Mouse (Mus musculus): Measurements from ENCODE around the gene Il1r2. TPM values are rescaled to one million over a fixed set of nuclear protein-coding genes. Genes with fewer than 3 reads are reported as not detected.

The Il1r2 gene
- polyA plus RNA-seq, 1 experiment = 0.10 TPM

- no peaks in the 10 kb centered on the region for H3K27me3 ChIP-seq (ENCODE audit: control insufficient read depth, insufficient read depth, insufficient read length)
- no peaks in the 10 kb centered on the region for H3K36me3 ChIP-seq (ENCODE audit: control insufficient read depth, insufficient read depth)
- no peak overlapping the region for H3ac ChIP-seq (ENCODE audit: control insufficient read depth, insufficient read length)
- H3K4me2 ChIP-seq (ENCODE audit: low read depth) = no peak overlapping the region
- TF ChIP-seq SRF (IDR thresholded peaks at IDR 0.05; ENCODE audit: control insufficient read depth, insufficient read length, low read depth) = no peak
- no peak for TF ChIP-seq MAX (IDR thresholded peaks at IDR 0.05; ENCODE audit: low read depth)
- TF ChIP-seq CEBPB (IDR thresholded peaks at IDR 0.05; ENCODE audit: insufficient read depth, poor library complexity, severe bottlenecking) = no peak
- TF ChIP-seq TCF12 (IDR thresholded peaks at IDR 0.05; ENCODE audit: insufficient read depth, poor library complexity, severe bottlenecking) = no peak
- no peak for TF ChIP-seq MYOD1 (IDR thresholded peaks at IDR 0.05; ENCODE audit: control insufficient read depth in 1 of 3, insufficient read length in 2 of 3, low read depth in 2 of 3)
- TF ChIP-seq POLR2AphosphoS2 (IDR thresholded peaks at IDR 0.05; ENCODE audit: insufficient read length, low read depth) = no peak
- TF ChIP-seq REST (IDR thresholded peaks at IDR 0.05; ENCODE audit: insufficient read depth, insufficient read length) = no peak
- TF ChIP-seq POLR2A (IDR thresholded peaks at IDR 0.05; ENCODE audit: insufficient read length, low read depth) = no peak
- TF ChIP-seq TCF3 (IDR thresholded peaks at IDR 0.05; ENCODE audit: insufficient read length, low read depth) = no peak
- no peak overlapping the region for H3K4me3 ChIP-seq
- H3K79me2 ChIP-seq (ENCODE audit: control insufficient read depth, insufficient read depth) = no peaks in the 10 kb centered on the region
Measured at GRCm38 (mm10) chr1:40092541-40092940, 18.7 kb downstream of the Il1r2 start.

DNA sequence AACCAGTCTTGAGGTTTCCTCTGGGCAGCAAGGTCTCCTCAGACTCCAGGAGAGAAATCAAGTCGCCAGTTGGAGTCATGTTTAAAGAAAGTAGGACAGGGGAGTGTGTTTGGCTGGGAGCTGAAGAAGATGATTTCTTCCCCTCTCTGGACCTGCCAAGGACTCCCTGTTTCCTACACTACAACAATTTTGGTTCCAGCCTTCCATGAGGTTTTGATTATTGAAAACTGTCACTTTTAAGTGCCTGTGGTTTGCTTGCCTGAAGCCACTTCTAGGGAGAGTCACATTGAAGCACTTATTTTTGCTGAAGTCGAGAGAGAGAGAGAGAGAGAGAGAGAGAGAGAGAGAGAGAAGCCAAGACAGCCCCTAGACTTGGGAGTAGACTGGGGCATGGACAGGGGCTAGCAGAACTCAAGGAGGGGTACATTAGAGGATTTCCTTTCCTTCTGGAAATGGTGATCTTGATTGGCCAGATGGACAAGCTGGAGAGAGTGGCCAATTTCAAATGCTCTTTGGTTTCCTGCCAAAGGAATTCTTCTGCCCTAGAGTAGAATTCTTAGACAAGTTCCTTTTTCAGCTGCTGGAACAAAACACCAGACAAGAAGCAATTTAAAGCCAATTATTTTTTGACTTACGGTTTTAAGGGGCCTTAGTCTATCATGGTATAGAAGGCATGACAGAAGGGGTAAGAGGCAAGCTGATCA lies 20.9 kb downstream of the Il1r2 start:
- no peaks in the 10 kb centered on the region for H3K36me3 ChIP-seq (ENCODE audit: control insufficient read depth, insufficient read depth)
- TF ChIP-seq CEBPB (IDR thresholded peaks at IDR 0.05; ENCODE audit: insufficient read depth, poor library complexity, severe bottlenecking) (no peak), POLR2AphosphoS2 (IDR thresholded peaks at IDR 0.05; ENCODE audit: insufficient read length, low read depth) (no peak), MYOD1 (IDR thresholded peaks at IDR 0.05; ENCODE audit: control insufficient read depth in 1 of 3, insufficient read length in 2 of 3, low read depth in 2 of 3) (no peak), E2F4 (IDR thresholded peaks at IDR 0.05; ENCODE audit: insufficient read depth) (no peak), REST (IDR thresholded peaks at IDR 0.05; ENCODE audit: insufficient read depth, insufficient read length) (no peak), POLR2A (IDR thresholded peaks at IDR 0.05; ENCODE audit: insufficient read length, low read depth) (no peak), SRF (IDR thresholded peaks at IDR 0.05; ENCODE audit: control insufficient read depth, insufficient read length, low read depth) (no peak), MAX (IDR thresholded peaks at IDR 0.05; ENCODE audit: low read depth) (no peak), TCF12 (IDR thresholded peaks at IDR 0.05; ENCODE audit: insufficient read depth, poor library complexity, severe bottlenecking) (no peak), USF1 (IDR thresholded peaks at IDR 0.05; ENCODE audit: low read depth) (no peak), MYOG (IDR thresholded peaks at IDR 0.05; ENCODE audit: control insufficient read depth in 1 of 3, insufficient read depth in 1 of 3, insufficient read length in 2 of 3, low read depth in 2 of 3) (no peak), TCF3 (IDR thresholded peaks at IDR 0.05; ENCODE audit: insufficient read length, low read depth) (no peak)
- H3ac ChIP-seq (ENCODE audit: control insufficient read depth, insufficient read length) = no peak overlapping the region
- no peak overlapping the region for H3K4me2 ChIP-seq (ENCODE audit: low read depth)
- H3K4me3 ChIP-seq = no peak overlapping the region
- no peaks in the 10 kb centered on the region for H3K79me2 ChIP-seq (ENCODE audit: control insufficient read depth, insufficient read depth)
- H3K27me3 ChIP-seq (ENCODE audit: control insufficient read depth, insufficient read depth, insufficient read length) = no peaks in the 10 kb centered on the region

GRCm38 (mm10) chr1:40095585-40095984 lies 21.7 kb downstream of the Il1r2 start:
- Histone ChIP-seq H3K36me3 (ENCODE audit: control insufficient read depth, insufficient read depth) (no peaks in the 10 kb centered on the region), H3K4me2 (ENCODE audit: low read depth) (no peak overlapping the region), H3ac (ENCODE audit: control insufficient read depth, insufficient read length) (no peak overlapping the region), H3K79me2 (ENCODE audit: control insufficient read depth, insufficient read depth) (no peaks in the 10 kb centered on the region), H3K4me3 (no peak overlapping the region), H3K27me3 (ENCODE audit: control insufficient read depth, insufficient read depth, insufficient read length) (no peaks in the 10 kb centered on the region)
- TF ChIP-seq SRF (IDR thresholded peaks at IDR 0.05; ENCODE audit: control insufficient read depth, insufficient read length, low read depth) (no peak), REST (IDR thresholded peaks at IDR 0.05; ENCODE audit: insufficient read depth, insufficient read length) (no peak), MYOD1 (IDR thresholded peaks at IDR 0.05; ENCODE audit: control insufficient read depth in 1 of 3, insufficient read length in 2 of 3, low read depth in 2 of 3) (no peak), USF1 (IDR thresholded peaks at IDR 0.05; ENCODE audit: low read depth) (no peak), POLR2AphosphoS2 (IDR thresholded peaks at IDR 0.05; ENCODE audit: insufficient read length, low read depth) (no peak), CEBPB (IDR thresholded peaks at IDR 0.05; ENCODE audit: insufficient read depth, poor library complexity, severe bottlenecking) (no peak), TCF12 (IDR thresholded peaks at IDR 0.05; ENCODE audit: insufficient read depth, poor library complexity, severe bottlenecking) (no peak), MYOG (IDR thresholded peaks at IDR 0.05; ENCODE audit: control insufficient read depth in 1 of 3, insufficient read depth in 1 of 3, insufficient read length in 2 of 3, low read depth in 2 of 3) (no peak), POLR2A (IDR thresholded peaks at IDR 0.05; ENCODE audit: insufficient read length, low read depth) (no peak), MAX (IDR thresholded peaks at IDR 0.05; ENCODE audit: low read depth) (no peak), TCF3 (IDR thresholded peaks at IDR 0.05; ENCODE audit: insufficient read length, low read depth) (no peak), E2F4 (IDR thresholded peaks at IDR 0.05; ENCODE audit: insufficient read depth) (no peak)

- no peak overlapping the region for H3ac ChIP-seq (ENCODE audit: control insufficient read depth, insufficient read length)
- H3K4me3 ChIP-seq = no peak overlapping the region
- H3K36me3 ChIP-seq (ENCODE audit: control insufficient read depth, insufficient read depth) = no peaks in the 10 kb centered on the region
- no peaks in the 10 kb centered on the region for H3K79me2 ChIP-seq (ENCODE audit: control insufficient read depth, insufficient read depth)
- H3K27me3 ChIP-seq (ENCODE audit: control insufficient read depth, insufficient read depth, insufficient read length) = no peaks in the 10 kb centered on the region
- no peak overlapping the region for H3K4me2 ChIP-seq (ENCODE audit: low read depth)
- TF ChIP-seq MYOD1 (IDR thresholded peaks at IDR 0.05; ENCODE audit: control insufficient read depth in 1 of 3, insufficient read length in 2 of 3, low read depth in 2 of 3) (no peak), POLR2AphosphoS2 (IDR thresholded peaks at IDR 0.05; ENCODE audit: insufficient read length, low read depth) (no peak), USF1 (IDR thresholded peaks at IDR 0.05; ENCODE audit: low read depth) (no peak), MAX (IDR thresholded peaks at IDR 0.05; ENCODE audit: low read depth) (no peak), E2F4 (IDR thresholded peaks at IDR 0.05; ENCODE audit: insufficient read depth) (no peak), MYOG (IDR thresholded peaks at IDR 0.05; ENCODE audit: control insufficient read depth in 1 of 3, insufficient read depth in 1 of 3, insufficient read length in 2 of 3, low read depth in 2 of 3) (no peak), CEBPB (IDR thresholded peaks at IDR 0.05; ENCODE audit: insufficient read depth, poor library complexity, severe bottlenecking) (no peak), POLR2A (IDR thresholded peaks at IDR 0.05; ENCODE audit: insufficient read length, low read depth) (no peak)
Measured at GRCm38 (mm10) chr1:40106306-40106705, 32.4 kb downstream of the Il1r2 start.
